Mouse (Mus musculus) hindbrain, embryonic 16.5 days (tissue): ENCODE measurements around the gene Gm9803. TPM values are rescaled to one million over a fixed set of nuclear protein-coding genes. Genes with fewer than 3 reads are reported as not detected.
A peak's percentile ranks its signal among the peaks of the same experiment; 100 is the strongest.

Source experiments
- ATAC-seq: fragments of 200-750 bp; cut with Nextera tagmentation; 2 replicates; pipeline ENCODE4 v1.8.0; 2017; ENCODE audit warnings: moderate TSS enrichment, moderate library complexity
- H3K27ac ChIP-seq: fragments of 300-500 bp; sonication (generic); 2 replicates; pipeline ENCODE4 v1.5.1; 2014; ENCODE audit warnings: low read depth, mild to moderate bottlenecking, control low read depth, low read length, moderate library complexity
- H3K27me3 ChIP-seq: fragments of 300-500 bp; sonication (generic); replicated peaks from 2 replicates; pipeline ENCODE4 v1.6.1; 2014; ENCODE audit warnings: low read length; ENCODE audit not compliant: control insufficient read depth, insufficient read depth
- H3K36me3 ChIP-seq: fragments of 300-500 bp; sonication (generic); 2 replicates; pipeline ENCODE4 v1.6.1; 2014; ENCODE audit warnings: mild to moderate bottlenecking, low read length, moderate library complexity, mixed read lengths; ENCODE audit not compliant: control insufficient read depth, insufficient read depth
- H3K4me1 ChIP-seq: fragments of 300-500 bp; sonication (generic); 2 replicates; pipeline ENCODE4 v1.6.1; 2014; ENCODE audit warnings: low read depth, low read length; ENCODE audit not compliant: control insufficient read depth, insufficient read depth
- H3K4me2 ChIP-seq: fragments of 300-500 bp; sonication (generic); 2 replicates; pipeline ENCODE4 v1.6.1; 2014; ENCODE audit warnings: mild to moderate bottlenecking, low read length, control low read depth, moderate library complexity
- H3K4me3 ChIP-seq: fragments of 300-500 bp; sonication (generic); 2 replicates; pipeline ENCODE4 v1.5.1; 2014; ENCODE audit warnings: mild to moderate bottlenecking, low read length, control low read depth, moderate library complexity
- H3K9ac ChIP-seq: fragments of 300-500 bp; sonication (generic); 2 replicates; pipeline ENCODE4 v1.6.1; 2014; ENCODE audit warnings: low read depth, mild to moderate bottlenecking, control low read depth, low read length, moderate library complexity
- H3K9me3 ChIP-seq: fragments of 300-500 bp; sonication (generic); 2 replicates; pipeline ENCODE4 v1.6.1; 2014; ENCODE audit warnings: mild to moderate bottlenecking, low read length, moderate library complexity; ENCODE audit not compliant: control insufficient read depth
- WGBS: fragments of 180-500 bp; shearing (Covaris S2); extraction: QIAGEN DNeasy Blood & Tissue Kit; methylation state at CpG from one replicate; pipeline ENCODE4 v1.1.7; 2014; 5-methylcytosine and 5-hydroxymethylcytosine counted together
- polyA plus RNA-seq: library from polyadenylated mRNA; unstranded; fragments of >200 nt; fragmentation: Nextera tagmentation; extraction: Ambion mirVana; gene quantifications from 2 replicates; pipeline ENCODE4 v1.2.1, GENCODE M21; 2015

The Gm9803 gene
- polyA plus RNA-seq, 1 experiment from 2014 or later: 49.0 TPM

GRCm38 (mm10) chr10:43482021-43482420 lies 41.9 kb upstream of the Gm9803 start:
- Histone ChIP-seq H3K9ac (no peak overlapping the region), H3K9me3 (no peaks in the 10 kb centered on the region), H3K36me3 (no peaks in the 10 kb centered on the region), H3K27ac (no peak overlapping the region), H3K4me3 (no peak overlapping the region), H3K27me3 (no peaks in the 10 kb centered on the region), H3K4me2 (no peak overlapping the region), H3K4me1 (peaks cover 29% of the 10 kb centered on the region)
- ATAC-seq: no peak
- WGBS: 82% methylated on average over 5 of the region's 5 CpGs

- Histone ChIP-seq H3K9ac (peak overlapping the region; percentile 33; the same call in 1 of the 2 replicates), H3K9me3 (no peaks in the 10 kb centered on the region), H3K4me2 (no peak overlapping the region), H3K36me3 (no peaks in the 10 kb centered on the region), H3K4me3 (no peak overlapping the region), H3K27ac (peak overlapping the region; percentile 6; the same call in 1 of the 2 replicates), H3K4me1 (peaks cover 16% of the 10 kb centered on the region), H3K27me3 (no peaks in the 10 kb centered on the region)
- 37% methylated on average over 9 of the region's 9 CpGs for WGBS
- no peak for ATAC-seq
These were observed 40.4 kb upstream of the Gm9803 start for GRCm38 (mm10) chr10:43483426-43483995.

GRCm38 (mm10) chr10:43485751-43486268 lies 38.1 kb upstream of the Gm9803 start:
- no peak for ATAC-seq
- WGBS: 90% methylated on average over 6 of the region's 6 CpGs
- Histone ChIP-seq H3K4me1 (peaks cover 8% of the 10 kb centered on the region), H3K27ac (no peak overlapping the region), H3K9ac (no peak overlapping the region), H3K4me3 (no peak overlapping the region), H3K36me3 (no peaks in the 10 kb centered on the region), H3K27me3 (no peaks in the 10 kb centered on the region), H3K4me2 (no peak overlapping the region), H3K9me3 (no peaks in the 10 kb centered on the region)

- Histone ChIP-seq H3K4me3 (no peak overlapping the region), H3K9ac (no peak overlapping the region), H3K4me1 (peaks cover 8% of the 10 kb centered on the region), H3K36me3 (no peaks in the 10 kb centered on the region), H3K9me3 (no peaks in the 10 kb centered on the region), H3K27ac (no peak overlapping the region), H3K4me2 (no peak overlapping the region), H3K27me3 (no peaks in the 10 kb centered on the region)
- WGBS: 87% methylated on average over 3 of the region's 3 CpGs
- no peak for ATAC-seq
These were observed 36.4 kb upstream of the Gm9803 start for GRCm38 (mm10) chr10:43487441-43488010.

GRCm38 (mm10) chr10:43488258-43488657 lies 35.6 kb upstream of the Gm9803 start:
- Histone ChIP-seq H3K4me3 (no peak overlapping the region), H3K27me3 (no peaks in the 10 kb centered on the region), H3K4me1 (peaks cover 5% of the 10 kb centered on the region), H3K9me3 (no peaks in the 10 kb centered on the region), H3K36me3 (no peaks in the 10 kb centered on the region), H3K27ac (no peak overlapping the region), H3K4me2 (no peak overlapping the region), H3K9ac (no peak overlapping the region)
- ATAC-seq: no peak
- WGBS: 84% methylated on average over 4 of the region's 4 CpGs

GRCm38 (mm10) chr10:43489139-43489538 lies 34.7 kb upstream of the Gm9803 start:
- no peak for ATAC-seq
- H3K27me3 ChIP-seq: no peaks in the 10 kb centered on the region
- no peak overlapping the region for H3K4me3 ChIP-seq
- no peak overlapping the region for H3K4me2 ChIP-seq
- no peaks in the 10 kb centered on the region for H3K4me1 ChIP-seq
- no peak overlapping the region for H3K9ac ChIP-seq
- H3K27ac ChIP-seq: no peak overlapping the region
- no peaks in the 10 kb centered on the region for H3K36me3 ChIP-seq
- 93% methylated on average over 7 of the region's 7 CpGs for WGBS
- no peaks in the 10 kb centered on the region for H3K9me3 ChIP-seq

- Histone ChIP-seq H3K27ac (no peak overlapping the region), H3K4me2 (no peak overlapping the region), H3K9me3 (no peaks in the 10 kb centered on the region), H3K4me1 (no peaks in the 10 kb centered on the region), H3K27me3 (no peaks in the 10 kb centered on the region), H3K36me3 (no peaks in the 10 kb centered on the region), H3K9ac (no peak overlapping the region), H3K4me3 (no peak overlapping the region)
- ATAC-seq: no peak
- 59% methylated on average over 6 of the region's 6 CpGs for WGBS
These were observed 34.3 kb upstream of the Gm9803 start for GRCm38 (mm10) chr10:43489550-43489949.

- peaks cover 1% of the 10 kb centered on the region; the same call in 1 of the 2 replicates for H3K36me3 ChIP-seq
- H3K4me2 ChIP-seq: no peak overlapping the region
- WGBS: 74% methylated on average over 8 of the region's 8 CpGs
- no peak for ATAC-seq
- H3K9ac ChIP-seq: no peak overlapping the region
- H3K27ac ChIP-seq: no peak overlapping the region
- no peak overlapping the region for H3K4me3 ChIP-seq
- H3K9me3 ChIP-seq: no peaks in the 10 kb centered on the region
- H3K27me3 ChIP-seq: no peaks in the 10 kb centered on the region
- no peaks in the 10 kb centered on the region for H3K4me1 ChIP-seq
These were observed 33.9 kb upstream of the Gm9803 start for GRCm38 (mm10) chr10:43490034-43490433.

GRCm38 (mm10) chr10:43490846-43491245 lies 33.0 kb upstream of the Gm9803 start:
- no peaks in the 10 kb centered on the region for H3K9me3 ChIP-seq
- WGBS: 87% methylated on average over 5 of the region's 5 CpGs
- H3K27ac ChIP-seq: no peak overlapping the region
- H3K4me3 ChIP-seq: no peak overlapping the region
- H3K4me1 ChIP-seq: no peaks in the 10 kb centered on the region
- no peak for ATAC-seq
- H3K27me3 ChIP-seq: no peaks in the 10 kb centered on the region
- no peak overlapping the region for H3K9ac ChIP-seq
- H3K4me2 ChIP-seq: no peak overlapping the region
- H3K36me3 ChIP-seq: peaks cover 5% of the 10 kb centered on the region
